Mouse (Mus musculus) 3134 (cell line): ENCODE results near the gene St6gal1.

Experiments
- DNase-seq: peaks from one replicate; pipeline ENCODE4 v3.0.0-alpha.2; 2011; ENCODE audit warnings: low spot score; ENCODE audit not compliant: insufficient read length; ENCODE audit errors: extremely low read depth

Gene St6gal1

DNA sequence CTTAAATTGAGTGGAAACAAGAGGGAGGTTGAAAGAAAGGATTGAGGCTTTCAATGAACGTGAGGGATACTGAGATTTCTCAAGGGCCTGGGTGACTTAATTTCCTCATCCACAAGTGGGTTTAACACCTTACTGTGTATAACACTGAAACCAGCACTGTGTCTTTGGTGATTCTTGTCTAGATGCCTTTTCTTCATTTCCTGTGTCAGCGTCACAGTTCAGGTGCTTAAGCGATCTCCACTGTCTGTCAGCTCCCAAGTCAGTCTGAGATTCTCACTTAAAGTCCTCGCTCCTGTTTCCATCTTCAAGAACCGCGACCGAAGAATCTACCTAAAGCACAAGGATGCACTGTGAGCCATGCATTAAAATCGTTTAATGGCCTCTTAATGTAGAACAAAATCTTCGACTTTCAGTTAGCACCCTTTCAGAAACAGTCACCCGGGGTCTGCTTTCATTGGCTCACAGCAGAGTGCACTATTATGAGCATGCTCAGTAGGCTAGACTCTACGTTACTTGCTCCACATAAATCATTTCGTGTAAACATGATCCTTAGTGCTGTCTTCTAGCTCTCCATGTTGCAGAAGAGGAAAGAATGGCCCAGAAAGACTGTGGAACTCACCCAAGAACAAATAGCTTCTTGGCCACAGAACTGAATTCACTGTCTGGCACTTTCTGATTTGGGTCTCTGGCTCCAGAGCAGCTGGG is 1.2 kb upstream of the St6gal1 start:
- DNase-seq = no peak

DNA sequence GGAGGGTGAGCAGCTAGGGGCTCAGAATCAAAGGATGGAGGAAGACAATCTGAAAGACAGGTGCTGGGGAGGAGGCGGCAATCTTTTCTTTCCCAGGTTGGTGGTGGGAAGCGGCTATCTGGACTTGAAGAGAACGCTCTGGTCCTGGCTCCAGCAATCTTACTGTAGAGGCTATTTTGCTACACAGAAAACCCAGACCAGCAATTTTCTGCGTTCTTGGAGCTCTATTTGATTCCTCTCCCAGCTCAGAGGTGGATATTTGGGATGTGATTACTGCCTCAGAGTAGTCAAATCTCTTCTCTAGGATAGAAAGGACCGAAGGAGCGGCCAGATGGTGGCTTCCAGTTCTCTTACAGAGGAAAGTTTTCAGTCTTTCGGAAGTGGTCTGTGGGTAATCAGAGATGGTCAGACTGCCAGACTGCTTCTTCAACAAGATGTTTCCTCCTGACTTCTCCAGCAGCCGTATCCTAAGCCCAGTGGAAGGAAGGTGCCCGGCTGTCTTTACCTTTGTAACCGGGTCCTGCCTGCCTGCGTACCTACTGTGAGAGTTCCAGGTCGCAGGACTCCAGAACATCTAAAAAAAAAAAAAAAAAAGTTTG is 570 bp upstream of the St6gal1 start:
- no peak for DNase-seq

GRCm38 (mm10) chr16:23225069-23225721 is 655 bp downstream of the St6gal1 start:
- DNase-seq = peak; percentile 57

DNA sequence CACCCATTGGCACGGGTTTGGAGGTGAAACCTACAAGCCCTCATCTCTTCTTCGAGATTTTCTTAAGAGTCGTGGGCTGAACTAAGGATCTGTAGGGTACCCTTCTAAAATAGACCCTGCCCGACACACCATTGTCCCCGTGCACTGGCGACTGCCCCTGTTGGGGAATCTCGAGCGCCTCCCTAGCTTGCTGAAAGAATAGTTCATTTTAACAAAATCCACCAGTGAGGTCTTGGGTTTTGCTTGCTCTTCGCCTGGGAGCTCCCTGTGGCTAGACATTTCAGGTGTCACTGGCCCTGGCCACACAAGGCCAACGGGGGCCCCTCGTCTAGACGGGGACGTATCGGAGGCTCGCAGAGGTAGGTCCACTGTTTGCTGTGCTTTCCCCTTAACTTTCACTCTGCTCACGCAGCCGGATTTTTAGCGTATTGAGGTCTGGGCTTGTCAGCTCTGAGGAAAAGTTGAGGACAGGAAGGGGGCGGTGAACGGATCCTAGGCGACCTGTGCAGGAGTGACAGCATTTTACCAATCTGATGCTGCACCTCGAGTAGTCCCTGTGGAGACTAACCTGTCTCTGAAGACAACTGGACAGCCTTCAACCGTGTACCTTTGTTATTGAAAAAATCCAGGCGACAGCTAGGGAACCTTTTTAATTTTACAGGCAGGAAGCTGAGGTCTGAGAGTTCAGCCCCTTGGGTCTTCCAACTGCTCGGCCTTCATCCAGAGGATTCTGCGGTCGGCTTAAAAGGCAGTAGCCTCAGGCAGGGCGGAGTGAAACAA is 1.5 kb downstream of the St6gal1 start:
- DNase-seq = peak; percentile 75

GRCm38 (mm10) chr16:23226601-23227351 is 2.2 kb downstream of the St6gal1 start:
- peak; percentile 63 for DNase-seq

DNA sequence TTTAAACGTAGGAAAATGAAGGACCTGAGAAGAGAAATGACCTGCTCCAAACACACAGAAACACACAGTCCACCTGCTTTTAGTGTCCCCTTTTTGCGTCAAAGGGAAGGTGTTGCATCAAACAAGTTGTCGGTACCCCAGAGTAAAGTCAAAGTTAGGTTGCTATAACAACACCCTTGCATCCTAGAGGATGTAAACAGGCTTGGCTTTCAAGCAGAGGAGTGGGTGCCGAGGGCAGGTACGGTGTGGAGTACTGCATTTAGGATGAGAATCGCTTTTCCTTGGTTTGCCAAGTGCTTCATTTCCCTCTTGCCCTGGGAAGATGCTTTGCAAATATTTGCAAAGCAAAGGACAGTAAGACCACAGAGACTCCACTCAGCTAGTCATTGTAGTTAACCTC is 3.3 kb downstream of the St6gal1 start:
- DNase-seq = no peak

- DNase-seq = no peak
Measured at GRCm38 (mm10) chr16:23228486-23228885, 3.9 kb downstream of the St6gal1 start.

GRCm38 (mm10) chr16:23229945-23230344 is 5.4 kb downstream of the St6gal1 start:
- no peak for DNase-seq

GRCm38 (mm10) chr16:23231168-23231567 is 6.6 kb downstream of the St6gal1 start:
- DNase-seq = no peak

GRCm38 (mm10) chr16:23232691-23233090 is 8.2 kb downstream of the St6gal1 start:
- no peak for DNase-seq

GRCm38 (mm10) chr16:23233496-23233895 is 9.0 kb downstream of the St6gal1 start:
- no peak for DNase-seq

DNA sequence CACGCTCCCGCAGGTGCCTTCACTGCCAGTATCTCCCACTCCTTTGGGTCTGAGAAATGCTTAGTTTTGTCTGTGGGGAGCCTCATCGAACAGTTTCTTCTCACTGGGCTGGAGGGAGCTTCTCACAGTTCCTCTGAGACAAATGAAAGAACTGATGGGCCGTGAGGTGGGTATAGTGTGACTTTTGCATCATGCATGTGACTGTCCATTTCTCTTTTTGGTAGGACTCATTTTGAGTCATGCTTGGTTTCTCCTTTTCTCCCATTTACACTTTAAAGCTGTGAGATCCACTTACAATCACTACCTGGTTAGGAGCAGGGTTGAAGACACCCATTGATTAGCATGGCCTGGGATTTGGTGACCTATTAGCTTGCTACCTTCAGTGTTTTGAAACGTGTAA is 10.0 kb downstream of the St6gal1 start:
- DNase-seq = no peak

DNA sequence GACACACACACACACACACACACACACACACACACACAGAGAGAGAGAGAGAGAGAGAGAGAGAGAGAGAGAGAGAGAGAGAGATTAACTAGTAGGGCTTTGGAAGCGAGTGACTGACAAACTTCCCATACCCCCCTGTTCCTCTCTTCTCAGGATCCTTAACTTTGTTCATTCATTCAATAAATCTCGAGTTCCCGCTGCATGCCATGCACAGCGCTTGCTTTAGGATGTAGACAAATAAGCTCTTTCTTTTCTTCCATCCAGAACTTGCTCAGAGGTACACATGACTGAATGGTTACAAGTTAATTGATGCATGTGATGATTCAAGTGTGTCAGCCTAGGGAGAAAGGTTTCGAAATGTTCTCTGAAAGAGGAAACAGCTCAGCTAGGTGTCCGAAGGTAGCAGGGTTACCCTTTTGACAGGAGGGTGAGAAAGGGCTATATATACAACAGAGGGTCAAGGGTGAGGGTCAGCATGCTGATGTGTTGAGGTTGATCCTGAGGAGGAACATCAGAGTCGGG is 10.7 kb downstream of the St6gal1 start:
- DNase-seq = no peak

DNA sequence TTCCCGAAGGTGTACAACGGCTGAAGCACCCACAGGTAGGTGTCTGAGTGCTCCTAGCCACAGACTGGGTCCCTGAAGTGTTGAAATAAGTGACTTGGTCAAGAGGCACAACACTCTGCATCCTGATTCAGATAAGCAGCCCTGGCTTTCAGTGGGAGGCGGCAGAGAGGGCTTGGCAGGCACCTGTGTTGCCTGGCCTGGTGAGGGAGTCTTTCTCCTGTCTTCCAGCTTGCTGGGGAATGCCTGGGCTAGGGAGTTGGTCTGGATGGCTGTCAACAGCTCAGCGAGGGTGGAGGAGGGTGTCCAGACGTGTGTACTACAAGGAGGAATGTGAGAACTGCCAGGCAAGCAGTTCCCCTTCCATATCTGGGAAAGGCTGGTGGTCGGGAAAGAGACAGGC is 15.0 kb downstream of the St6gal1 start:
- peak; percentile 62 for DNase-seq

- peak; percentile 82 for DNase-seq
Measured at GRCm38 (mm10) chr16:23240049-23240949, 15.8 kb downstream of the St6gal1 start.

DNA sequence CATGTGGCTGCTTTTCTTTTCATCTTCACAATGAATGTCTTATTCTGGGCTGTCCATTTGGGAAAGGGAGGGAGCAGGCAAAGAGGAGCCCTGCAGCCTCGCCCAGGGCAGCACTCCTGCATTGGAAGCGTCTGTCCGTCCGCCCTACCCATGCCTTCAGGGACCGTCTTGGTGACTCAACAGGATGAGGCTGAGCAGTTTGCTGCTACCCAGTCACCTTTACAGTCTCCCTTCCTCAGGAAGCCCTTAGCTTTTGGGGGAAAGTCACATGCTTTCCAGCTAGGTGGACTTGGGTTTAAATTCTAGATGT is 16.4 kb downstream of the St6gal1 start:
- peak; percentile 79 for DNase-seq

DNA sequence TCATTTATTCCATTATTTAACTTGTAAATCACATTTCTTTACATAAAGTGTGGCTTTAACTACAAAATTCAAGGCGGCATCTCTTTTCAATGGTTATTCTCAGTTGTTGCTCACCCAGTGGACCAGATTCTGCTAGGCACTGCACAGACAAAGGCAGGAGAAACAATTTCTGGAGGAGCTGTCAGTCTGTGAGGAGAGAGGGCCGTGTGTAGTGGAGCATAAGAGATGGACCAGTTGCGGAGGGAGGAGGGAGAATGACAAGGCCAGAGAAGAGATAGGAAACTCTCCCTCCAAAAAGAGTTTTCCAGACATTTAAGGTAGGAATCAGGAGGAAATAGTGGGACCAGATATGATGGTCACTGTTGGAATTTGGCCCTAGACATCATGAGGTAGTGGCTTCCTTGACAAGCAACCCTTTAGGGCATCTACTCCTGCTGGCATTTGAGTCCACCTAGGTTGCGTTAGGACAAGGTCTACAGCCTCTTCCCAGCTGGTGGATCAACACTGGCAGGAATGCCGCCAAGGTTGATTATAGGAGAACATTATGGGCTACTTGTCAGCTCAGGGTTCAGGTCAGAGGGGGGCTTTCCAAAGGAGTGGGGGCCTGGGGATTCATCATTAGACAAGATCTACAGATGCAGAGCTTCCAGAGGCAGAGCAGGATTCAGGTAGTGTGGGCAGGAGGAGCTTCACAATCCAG is 19.3 kb downstream of the St6gal1 start:
- no peak for DNase-seq

GRCm38 (mm10) chr16:23244486-23244885 is 19.9 kb downstream of the St6gal1 start:
- DNase-seq = no peak

DNA sequence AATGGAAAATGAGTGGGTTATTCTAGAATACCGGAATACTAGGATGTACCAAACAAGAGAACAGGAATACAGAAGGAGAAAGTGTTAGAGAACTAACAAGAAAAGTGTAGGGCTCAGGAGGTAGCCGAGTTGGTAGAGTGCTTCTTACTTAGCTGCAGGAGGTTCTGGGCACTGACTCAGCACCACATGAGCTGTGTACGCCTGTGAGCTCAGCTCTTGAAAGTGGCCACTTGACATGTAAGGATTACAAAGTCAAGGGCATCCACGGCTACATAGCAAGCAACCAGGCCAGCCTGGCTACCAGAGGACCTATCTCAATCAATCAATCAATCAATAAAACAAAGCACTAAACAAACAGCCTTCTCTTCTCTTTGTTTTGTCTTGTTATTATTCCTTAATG is 24.7 kb downstream of the St6gal1 start:
- no peak for DNase-seq
